Mouse (Mus musculus) CD4-positive helper T cell, adult 2 months (primary cell): ENCODE results near the gene Hivep2.

Experiments used
- DNase-seq: peaks from one replicate; pipeline ENCODE4 v3.0.0-alpha.2; 2012; ENCODE audit warnings: low read depth, missing footprints, low spot score

Gene Hivep2

DNA sequence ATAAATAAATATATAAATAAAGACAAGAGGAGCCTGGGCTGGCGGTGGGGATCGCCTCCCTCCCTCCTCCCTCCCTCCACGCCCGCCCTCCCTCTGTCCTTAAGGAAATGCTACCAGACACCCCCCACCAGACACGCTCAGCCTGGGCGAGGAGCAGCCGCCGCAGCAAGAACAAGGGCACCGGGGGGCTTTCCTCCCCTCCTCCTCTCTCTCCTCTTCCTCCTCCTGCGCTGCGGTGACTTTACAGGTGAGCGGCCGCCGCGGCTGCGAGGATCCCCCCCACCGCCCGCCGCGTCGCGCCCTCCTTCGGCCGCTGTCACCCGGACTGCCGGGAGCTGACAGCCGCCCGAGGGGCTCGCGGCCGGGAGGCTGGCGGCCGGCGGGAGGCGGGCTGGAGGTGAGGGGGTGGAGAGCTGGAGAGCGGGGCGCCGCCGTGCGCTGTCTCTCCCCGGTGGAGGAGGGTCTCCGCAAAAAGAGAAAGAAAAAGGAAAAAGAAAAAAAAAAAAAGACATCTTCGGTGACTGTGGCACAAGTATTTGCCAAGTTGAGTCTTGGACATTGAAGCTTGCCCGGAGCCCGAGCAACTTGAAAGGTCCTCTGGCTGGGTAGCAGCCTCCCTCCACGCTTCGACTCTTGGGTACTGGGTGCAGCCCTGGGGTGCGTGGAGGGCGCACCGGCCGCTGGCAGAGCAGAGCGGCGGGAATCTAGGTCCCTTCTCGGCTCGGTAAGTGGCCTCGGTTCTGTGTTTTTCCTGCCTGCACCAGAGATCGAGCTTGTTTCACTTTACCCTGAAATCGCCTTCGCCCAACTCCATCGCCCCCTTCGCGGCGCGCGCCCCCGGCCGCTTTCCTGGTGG is at the start of gene Hivep2:
Hivep2 (plus strand) TSS at position 102 of the 856 bp plus-strand sequence.
- peak; percentile 75 for DNase-seq

- DNase-seq = no peak
Observed at GRCm38 (mm10) chr10:13916645-13917342, 49.1 kb upstream of the Hivep2 start.

DNA sequence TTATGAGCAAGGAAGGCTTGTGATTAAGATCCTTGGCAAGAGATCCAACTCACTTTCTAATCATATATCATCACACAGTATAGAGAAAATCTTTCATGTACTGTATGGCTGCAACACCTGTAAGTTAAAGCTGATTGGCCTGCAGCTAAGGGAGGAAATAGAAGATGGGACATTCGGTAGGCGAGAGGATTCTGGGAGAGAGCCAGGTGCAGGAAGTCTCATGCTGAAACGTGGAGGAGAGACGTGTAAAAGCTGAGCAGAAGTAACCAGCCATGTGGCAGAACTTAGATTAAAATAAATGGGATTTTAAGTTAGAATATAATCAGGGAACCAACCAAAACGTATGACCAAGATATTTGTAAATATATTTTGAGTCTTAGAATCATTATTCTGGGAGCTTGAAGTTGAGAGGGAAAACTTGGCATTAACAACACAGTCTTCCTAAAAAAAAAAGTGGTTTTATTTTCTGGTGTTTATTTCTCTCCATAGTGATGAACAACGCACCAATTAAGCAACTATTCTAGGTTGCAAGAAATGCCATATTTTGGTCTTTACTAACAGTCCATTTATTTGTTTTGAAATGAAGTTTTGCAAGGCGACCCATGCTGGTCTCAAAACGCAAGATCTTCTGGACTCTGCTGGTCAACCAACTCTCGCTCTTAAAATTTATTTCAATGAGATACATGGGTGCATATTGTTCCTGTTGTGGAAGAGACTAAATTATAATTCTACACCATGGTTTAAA is 44.1 kb upstream of the Hivep2 start:
- no peak for DNase-seq

DNA sequence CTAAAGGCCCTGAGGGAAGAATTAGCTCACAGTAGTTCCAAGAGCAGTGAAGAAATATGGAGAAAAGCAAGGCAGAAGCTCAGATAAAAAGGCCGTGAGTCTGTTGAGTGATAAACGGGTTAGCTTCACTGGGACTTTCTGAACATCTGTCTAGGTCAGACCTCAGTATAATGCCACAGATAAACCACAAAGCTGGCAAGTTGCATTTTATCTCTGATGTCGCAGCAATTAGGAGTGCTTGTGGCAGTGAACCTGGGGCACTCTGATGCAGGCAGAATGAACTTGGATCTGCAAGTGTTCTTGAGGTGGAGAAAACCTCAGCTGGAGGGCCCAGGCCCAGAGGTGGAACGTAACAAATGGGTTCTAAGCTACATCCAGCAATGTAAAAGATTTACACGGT is 36.6 kb upstream of the Hivep2 start:
- no peak for DNase-seq

GRCm38 (mm10) chr10:13932147-13932546 is 33.7 kb upstream of the Hivep2 start:
- no peak for DNase-seq

DNA sequence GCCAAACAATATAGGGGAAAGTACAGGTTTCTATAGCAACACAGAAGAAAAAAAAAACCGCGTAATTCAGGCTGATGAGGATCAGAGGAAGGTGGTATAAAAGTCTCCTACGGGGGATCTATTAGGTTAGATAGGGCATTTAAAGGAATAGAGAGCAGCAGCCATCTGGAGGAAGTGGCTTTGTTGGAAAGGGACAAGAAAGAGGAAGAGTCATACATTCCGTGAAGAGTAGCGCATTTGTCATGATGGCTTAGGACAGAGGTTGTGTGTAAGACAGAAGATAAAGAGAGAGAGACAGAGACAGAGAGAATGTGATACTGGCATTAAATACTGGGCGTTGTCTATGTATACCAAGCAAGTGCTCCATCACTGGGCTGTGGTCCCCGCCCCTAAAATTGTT is 32.6 kb upstream of the Hivep2 start:
- DNase-seq = no peak

DNA sequence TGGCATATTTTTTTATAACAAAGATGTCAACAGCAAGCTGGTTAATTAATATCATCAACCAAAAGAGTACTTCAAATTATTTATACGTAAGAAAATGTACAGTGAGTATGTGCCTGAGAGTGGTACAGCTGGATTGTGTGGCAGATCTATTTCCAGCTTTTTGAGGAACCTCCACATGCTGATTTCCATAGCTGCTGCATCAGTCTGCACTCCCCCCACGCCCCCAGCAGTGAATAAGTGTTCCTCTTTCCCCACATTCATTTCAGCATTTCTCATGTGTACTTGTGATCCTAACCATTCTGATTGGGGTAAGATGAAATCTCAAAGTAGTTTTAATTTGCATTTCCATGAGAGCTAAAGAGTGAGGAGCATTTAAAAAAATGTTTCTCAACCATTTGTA is 30.2 kb upstream of the Hivep2 start:
- no peak for DNase-seq

DNA sequence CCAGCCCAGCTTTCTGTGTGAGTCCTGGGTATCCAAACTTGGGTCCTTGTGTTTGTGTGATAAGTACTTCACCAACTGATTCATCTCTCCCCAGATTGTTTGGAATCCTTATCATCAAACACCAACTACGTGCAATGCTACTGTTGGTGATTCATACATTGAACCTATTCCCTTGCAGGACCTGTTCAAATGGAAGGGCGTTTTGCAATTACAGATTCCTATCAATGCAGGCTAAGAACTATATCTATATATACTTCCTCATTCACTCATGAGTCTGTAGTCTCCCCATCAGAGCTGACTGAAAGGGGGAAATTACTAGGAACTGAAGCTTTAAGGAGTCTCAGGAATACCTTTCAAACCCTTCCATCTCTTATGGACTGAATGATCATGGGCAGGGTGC is 24.5 kb upstream of the Hivep2 start:
- no peak for DNase-seq

- DNase-seq = no peak
Observed at GRCm38 (mm10) chr10:13943706-13944105, 22.2 kb upstream of the Hivep2 start.

DNA sequence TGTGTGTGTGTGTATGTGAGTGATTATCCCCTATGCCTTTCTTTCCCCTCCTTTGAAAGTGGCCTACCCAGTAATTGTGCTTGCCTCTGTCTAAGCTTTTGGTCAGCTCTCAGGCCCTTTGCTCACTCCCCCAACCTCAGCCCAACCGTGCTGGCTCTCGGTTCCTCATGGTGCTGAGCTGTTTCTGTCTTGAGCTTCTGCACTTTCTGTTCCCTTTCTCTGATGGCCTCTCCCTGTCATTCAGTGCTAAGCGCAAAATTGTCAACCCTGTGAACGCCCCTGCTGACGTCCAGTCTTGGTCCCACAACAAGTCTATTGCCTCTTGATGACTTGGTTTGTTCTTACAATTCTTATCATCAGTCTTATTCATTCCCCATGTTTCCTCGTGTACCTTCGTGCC is 19.4 kb upstream of the Hivep2 start:
- no peak for DNase-seq

GRCm38 (mm10) chr10:13962965-13963364 is 2.9 kb upstream of the Hivep2 start:
- no peak for DNase-seq

DNA sequence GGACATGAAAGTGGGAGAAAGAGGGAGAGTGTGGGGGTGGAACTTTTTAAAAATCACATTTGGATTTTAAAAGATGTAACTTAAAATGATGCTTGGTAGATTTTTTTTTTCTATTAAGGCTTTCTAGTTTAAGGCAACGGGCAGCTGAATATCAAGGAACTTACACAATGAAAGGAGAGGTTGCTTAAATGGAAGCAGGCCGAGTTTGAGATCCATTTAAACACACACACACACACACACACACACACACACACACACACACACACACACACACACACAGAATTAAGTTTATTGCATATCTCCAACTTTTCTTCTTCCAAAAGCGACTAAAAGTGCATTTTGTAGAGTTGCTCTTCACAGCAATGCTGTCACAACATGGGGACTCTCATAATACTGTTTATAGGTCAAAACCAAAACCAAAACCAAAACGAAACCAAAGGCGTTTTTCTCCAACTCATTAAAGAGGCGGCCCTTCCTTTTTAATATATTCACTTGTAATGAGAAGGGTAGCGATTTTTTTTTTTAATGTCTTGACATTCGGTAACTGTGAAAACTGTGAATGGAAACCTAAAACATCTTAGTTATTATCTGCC is 1.9 kb upstream of the Hivep2 start:
- no peak for DNase-seq

- DNase-seq = peak; percentile 89
Observed at GRCm38 (mm10) chr10:13964501-13965281, 1.2 kb upstream of the Hivep2 start.

GRCm38 (mm10) chr10:13965316-13965973 is 430 bp upstream of the Hivep2 start:
- peak; percentile 89 for DNase-seq

DNA sequence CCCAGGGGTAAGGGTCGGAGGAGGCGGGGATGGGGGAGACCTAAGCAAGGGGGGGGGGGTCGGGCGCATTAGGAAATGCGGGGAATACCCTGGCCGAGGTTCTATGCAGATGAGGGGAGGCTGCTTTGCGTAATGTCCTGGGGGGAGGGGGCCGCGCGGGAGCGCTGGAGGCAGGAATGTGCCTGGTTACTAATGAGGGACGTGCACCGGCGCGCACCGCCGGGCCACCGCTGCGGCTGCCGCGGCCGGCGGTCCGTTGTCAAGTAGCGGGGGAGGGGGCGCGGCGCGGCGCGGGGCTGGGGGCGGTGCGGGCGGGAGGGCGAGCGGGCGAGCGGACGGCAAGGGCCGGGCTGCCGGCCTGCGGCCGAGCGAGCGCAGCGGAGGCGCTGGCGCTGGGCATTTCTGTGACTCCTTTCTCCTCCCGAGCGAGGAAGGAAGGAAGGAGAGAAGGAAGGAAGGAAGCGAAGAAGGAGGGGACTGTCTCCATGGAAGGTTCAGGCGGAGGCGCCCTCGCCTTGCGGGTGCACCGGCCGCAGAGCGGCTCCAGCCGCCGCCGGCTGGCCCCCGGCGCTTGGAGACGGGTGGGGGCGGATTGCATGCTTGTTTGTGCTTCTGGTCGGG is 1.1 kb downstream of the Hivep2 start:
- peak; percentile 90 for DNase-seq

GRCm38 (mm10) chr10:13967451-13968233 is 1.8 kb downstream of the Hivep2 start:
- peak; percentile 97 for DNase-seq

DNA sequence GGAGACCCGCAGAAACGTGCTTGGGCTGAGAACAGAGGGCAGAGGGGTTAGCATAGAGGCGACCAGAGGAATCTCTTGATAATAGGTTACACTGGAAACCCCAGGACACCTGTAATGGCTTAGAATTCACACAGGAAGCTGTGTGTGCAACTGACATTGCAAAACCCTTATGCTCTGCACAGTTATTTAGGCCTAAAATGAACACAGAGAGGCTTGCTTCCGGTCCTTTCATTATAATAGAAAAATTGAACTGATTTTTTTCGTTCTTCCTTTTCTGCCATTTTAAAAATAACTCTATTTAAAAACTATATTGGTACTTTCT is 2.3 kb downstream of the Hivep2 start:
- DNase-seq = no peak

- peak; percentile 62 for DNase-seq
Observed at GRCm38 (mm10) chr10:13968989-13969388, 3.1 kb downstream of the Hivep2 start.

DNA sequence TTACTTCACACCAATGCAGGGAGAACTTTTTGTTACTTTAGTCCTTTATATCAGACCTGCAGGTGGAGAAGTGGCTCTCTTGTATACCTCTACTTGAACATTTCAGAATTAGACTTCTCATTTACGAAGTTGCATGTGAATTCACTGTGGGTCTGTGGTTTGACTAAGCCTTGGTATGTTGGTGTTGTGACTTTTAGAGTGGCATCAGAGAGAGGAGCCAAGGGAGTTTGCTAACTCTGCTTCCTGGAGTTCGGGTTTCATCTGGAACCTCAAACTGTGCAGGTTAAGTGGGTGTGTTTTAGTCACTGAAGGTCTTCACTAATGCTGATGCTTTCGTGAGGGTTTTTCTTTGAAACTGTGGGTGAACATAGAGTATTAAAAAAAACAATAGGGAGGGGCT is 4.4 kb downstream of the Hivep2 start:
- DNase-seq = peak; percentile 66
